Mouse (Mus musculus) thymus, postnatal 10 days (tissue): ENCODE results near the gene Cep135.

Experiments used
- DNase-seq, 2 experiments: peaks; one replicate each; pipeline ENCODE4 v3.0.0; 2021; ENCODE audit warnings: low spot score in 2 of 2

The Cep135 gene

DNA sequence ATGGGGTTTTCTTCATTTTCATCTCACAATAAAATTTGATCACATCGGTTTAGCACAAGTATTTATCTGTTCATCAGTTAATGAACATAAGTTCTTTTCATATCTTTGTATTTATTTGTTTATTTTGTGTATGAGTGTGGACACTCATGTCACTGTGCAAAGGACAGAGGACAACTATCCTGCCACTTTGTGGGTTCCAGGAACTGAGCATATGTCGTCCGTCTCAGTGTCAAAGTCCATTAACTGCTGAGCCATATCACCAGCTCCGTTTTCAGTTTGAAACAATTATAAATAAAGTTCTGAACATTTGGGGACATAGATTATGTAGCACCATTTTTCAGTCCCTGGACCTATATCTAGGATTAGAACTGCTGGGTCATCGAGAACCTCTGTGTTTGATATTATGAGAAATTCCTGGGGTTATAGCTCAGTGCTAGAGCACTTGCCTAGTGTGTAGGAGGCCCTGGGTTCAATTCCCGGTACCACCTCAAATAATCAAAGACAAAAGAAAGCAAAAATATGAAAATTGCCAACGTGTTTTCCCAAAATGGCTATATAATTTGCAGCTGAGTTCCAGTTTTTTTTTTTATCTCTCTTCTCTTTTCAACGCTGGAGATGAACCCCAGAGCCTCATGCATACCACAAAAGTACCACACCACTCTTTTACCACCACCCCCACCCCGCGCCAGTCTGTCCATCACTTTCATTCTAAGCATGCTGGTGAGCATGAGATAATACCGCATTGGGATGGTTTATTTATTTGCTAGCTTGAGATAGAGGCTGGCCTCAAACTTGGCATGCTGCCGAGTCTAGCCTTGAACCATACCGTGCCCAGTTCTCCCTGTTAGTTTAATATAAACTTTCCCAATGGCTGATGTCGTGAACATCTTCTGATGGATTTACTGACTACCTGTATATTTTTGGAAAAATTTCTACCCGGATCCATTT is 96.4 kb downstream of the Cep135 start:
- no peak for DNase-seq

DNA sequence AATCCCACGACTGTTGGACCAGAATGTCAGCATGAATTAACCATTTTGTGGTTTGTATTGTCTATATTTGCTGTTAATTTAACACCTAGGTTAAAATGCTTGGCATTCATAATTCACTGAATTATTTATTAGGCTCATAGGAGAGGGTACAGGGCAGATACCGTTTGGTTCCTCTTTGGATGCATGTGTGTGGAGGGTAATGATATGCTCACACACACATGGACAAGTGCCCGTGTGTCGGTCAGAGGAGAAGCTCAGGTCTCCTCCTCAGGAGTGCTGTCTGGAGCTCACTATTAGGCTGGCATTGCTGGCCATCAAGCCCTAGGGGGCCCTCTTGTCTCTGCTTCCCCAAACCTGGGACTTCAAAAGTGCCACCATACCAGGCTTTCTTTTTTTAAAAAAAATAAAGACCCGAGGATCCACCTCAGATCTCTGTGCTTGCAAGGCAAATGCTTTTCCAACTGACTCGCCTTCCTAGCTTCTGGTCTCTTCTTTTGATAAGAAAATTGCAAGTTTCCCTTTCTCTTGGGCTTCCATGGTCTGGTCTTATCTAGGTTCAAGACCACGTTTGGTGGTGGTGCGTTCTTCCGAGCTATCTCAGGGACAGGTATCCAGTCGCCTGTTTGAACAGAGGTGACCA is 99.6 kb downstream of the Cep135 start:
- no peak for DNase-seq

DNA sequence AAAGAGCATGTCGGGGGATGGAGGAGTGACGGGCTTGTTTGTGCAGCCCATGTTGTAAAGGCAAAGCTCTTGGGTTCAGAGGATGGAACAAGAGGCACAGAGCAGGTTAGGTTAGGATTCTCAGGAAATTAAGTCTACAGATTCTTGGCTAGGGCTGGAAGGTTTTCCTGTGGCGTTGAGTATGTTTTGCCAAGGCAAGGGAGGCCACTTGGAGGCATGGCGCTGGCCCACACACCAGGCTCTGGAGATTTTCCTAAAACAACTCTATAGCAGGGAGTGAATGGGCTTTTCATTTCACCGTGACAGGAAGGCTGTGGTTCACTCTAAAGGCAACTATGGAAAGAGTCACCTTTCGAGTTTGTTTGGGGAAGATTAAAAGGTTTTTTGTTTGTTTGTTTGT is 100.1 kb downstream of the Cep135 start:
- DNase-seq: no peak

DNA sequence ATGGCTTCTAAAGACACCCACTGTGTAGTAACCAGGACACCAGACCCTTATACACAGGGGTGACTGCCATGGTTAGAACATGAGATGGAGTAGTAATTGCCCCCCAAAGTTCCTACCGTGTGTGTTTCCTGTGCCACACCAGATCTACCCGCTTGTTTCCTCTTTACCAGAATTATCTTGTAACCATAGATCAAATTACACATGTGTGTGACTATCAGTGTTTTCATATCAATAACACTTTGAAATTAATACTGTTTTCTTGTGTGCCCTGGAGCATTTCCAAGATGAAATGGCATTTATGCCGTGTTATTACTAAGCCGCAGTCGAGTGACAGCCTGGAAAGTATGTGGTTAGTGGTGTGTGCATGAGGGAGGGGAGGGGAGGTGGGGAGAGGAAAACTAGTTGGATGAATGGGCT is 101.7 kb downstream of the Cep135 start:
- DNase-seq: no peak

DNA sequence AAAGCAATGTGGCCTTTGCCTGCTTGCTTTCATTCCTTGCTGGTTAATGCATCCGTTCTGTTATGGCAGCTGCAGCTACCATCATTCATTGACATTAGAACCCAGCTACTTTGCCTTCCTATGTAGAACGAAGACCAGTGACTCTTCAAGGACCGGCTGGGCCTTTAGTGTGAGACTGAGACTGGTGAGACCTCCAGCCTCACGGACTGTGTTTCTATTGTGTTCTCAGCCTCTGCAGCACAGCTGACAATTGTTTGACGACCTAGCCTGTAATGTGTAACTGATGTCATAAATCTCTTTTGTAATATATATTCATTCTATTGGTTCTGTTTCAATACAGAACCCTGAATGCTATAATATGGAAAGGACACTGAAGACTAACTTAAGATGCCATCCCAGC is 102.8 kb downstream of the Cep135 start:
- DNase-seq: no peak

DNA sequence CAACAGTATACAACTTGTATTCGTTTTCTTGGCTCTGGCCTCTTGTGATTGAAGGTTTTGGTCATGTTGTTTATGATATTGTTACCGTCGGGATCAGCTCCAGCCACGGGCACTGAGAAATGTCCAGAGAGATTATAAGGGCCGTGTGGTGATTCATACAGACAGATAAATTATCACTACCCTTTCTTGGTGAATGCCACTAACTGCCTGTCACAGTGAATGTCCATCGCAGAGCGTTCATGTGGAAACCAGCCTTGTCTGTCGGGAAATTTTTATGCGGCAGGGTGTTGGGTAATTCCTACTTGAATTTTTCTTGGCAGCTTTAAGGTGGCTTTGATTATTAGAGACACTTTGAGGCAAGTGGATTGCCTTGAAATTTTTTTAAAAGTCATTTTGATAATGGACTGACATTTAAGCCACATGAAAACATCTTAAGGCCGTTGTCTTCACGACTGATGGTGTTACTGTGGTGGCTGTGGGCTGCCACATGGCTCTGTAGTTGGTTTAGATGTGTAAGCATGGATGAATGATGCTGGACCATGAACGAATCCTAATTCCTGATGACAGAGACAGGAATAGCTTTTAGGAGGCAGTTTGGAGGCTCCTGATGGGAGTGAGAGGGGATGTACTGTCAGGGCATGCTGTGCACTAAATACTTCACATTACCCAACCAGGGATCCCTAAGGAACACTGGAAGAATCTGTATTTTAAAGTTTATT is 103.4 kb downstream of the Cep135 start:
- no peak for DNase-seq
